Mouse (Mus musculus) midbrain, embryonic 12.5 days (tissue): ENCODE measurements around the gene Wbp4. TPM values are rescaled to one million over a fixed set of nuclear protein-coding genes. Genes with fewer than 3 reads are reported as not detected.

Source experiments
- ATAC-seq: fragments of 200-750 bp; cut with Nextera tagmentation; 2 replicates; pipeline ENCODE4 v1.8.0; 2017; ENCODE audit warnings: low read depth, moderate TSS enrichment, moderate library complexity; ENCODE audit not compliant: low FRiP score
- H3K27ac ChIP-seq: fragments of 300-500 bp; sonication (generic); replicated peaks from 2 replicates; pipeline ENCODE4 v1.5.1; 2016; ENCODE audit warnings: mild to moderate bottlenecking
- H3K27me3 ChIP-seq: fragments of 300-500 bp; sonication (generic); 2 replicates; pipeline ENCODE4 v1.6.1; 2016; ENCODE audit warnings: mild to moderate bottlenecking
- H3K36me3 ChIP-seq: fragments of 300-500 bp; sonication (generic); 2 replicates; pipeline ENCODE4 v1.6.1; 2016
- H3K4me1 ChIP-seq: fragments of 300-500 bp; sonication (generic); 2 replicates; pipeline ENCODE4 v1.6.1; 2016
- H3K4me2 ChIP-seq: fragments of 300-500 bp; sonication (generic); replicated peaks from 2 replicates; pipeline ENCODE4 v1.6.1; 2016; ENCODE audit warnings: mild to moderate bottlenecking, moderate library complexity
- H3K4me3 ChIP-seq: fragments of 300-500 bp; sonication (generic); 2 replicates; pipeline ENCODE4 v1.5.1; 2016; ENCODE audit warnings: mild to moderate bottlenecking
- H3K9ac ChIP-seq: fragments of 300-500 bp; sonication (generic); replicated peaks from 2 replicates; pipeline ENCODE4 v1.6.1; 2016; ENCODE audit warnings: mild to moderate bottlenecking, moderate library complexity
- H3K9me3 ChIP-seq: fragments of 300-500 bp; sonication (generic); 2 replicates; pipeline ENCODE4 v1.6.1; 2016; ENCODE audit warnings: mild to moderate bottlenecking
- WGBS: fragments of 180-500 bp; shearing (Covaris S2); methylation state at CpG from one replicate; pipeline ENCODE4 v1.1.7; 2016; 5-methylcytosine and 5-hydroxymethylcytosine counted together
- polyA plus RNA-seq: library from polyadenylated mRNA; unstranded; fragments of >200 nt; fragmentation: Nextera tagmentation; extraction: Ambion mirVana; gene quantifications from 2 replicates; pipeline ENCODE4 v1.2.1, GENCODE M21; 2016

The Wbp4 gene
- polyA plus RNA-seq, 1 experiment from 2014 or later, result 49.7 TPM

GRCm38 (mm10) chr14:79518123-79518522, 36.8 kb upstream of the Wbp4 start:
- no peaks in the 10 kb centered on the region for H3K9me3 ChIP-seq
- WGBS, result 79% methylated on average over 2 of the region's 2 CpGs
- no peaks in the 10 kb centered on the region for H3K4me1 ChIP-seq
- H3K27me3 ChIP-seq, result no peaks in the 10 kb centered on the region
- no peak for ATAC-seq
- H3K27ac ChIP-seq, result no peak overlapping the region
- H3K4me3 ChIP-seq, result no peak overlapping the region
- H3K9ac ChIP-seq, result no peak overlapping the region
- no peak overlapping the region for H3K4me2 ChIP-seq
- no peaks in the 10 kb centered on the region for H3K36me3 ChIP-seq

GRCm38 (mm10) chr14:79517185-79517740, 35.9 kb upstream of the Wbp4 start:
- Histone ChIP-seq H3K27ac (no peak overlapping the region), H3K4me3 (no peak overlapping the region), H3K36me3 (no peaks in the 10 kb centered on the region), H3K9me3 (no peaks in the 10 kb centered on the region), H3K4me2 (no peak overlapping the region), H3K9ac (no peak overlapping the region), H3K27me3 (no peaks in the 10 kb centered on the region), H3K4me1 (no peaks in the 10 kb centered on the region)
- WGBS, result 88% methylated on average over 8 of the region's 8 CpGs
- ATAC-seq, result no peak

GRCm38 (mm10) chr14:79516751-79517150, 35.4 kb upstream of the Wbp4 start:
- H3K9ac ChIP-seq, result no peak overlapping the region
- no peaks in the 10 kb centered on the region for H3K9me3 ChIP-seq
- H3K36me3 ChIP-seq, result no peaks in the 10 kb centered on the region
- H3K4me1 ChIP-seq, result no peaks in the 10 kb centered on the region
- WGBS, result 87% methylated on average over 2 of the region's 2 CpGs
- H3K4me2 ChIP-seq, result no peak overlapping the region
- no peaks in the 10 kb centered on the region for H3K27me3 ChIP-seq
- no peak overlapping the region for H3K27ac ChIP-seq
- no peak for ATAC-seq
- no peak overlapping the region for H3K4me3 ChIP-seq

GRCm38 (mm10) chr14:79516243-79516610, 34.9 kb upstream of the Wbp4 start:
- Histone ChIP-seq H3K36me3 (no peaks in the 10 kb centered on the region), H3K4me1 (no peaks in the 10 kb centered on the region), H3K9ac (no peak overlapping the region), H3K27ac (no peak overlapping the region), H3K4me3 (no peak overlapping the region), H3K9me3 (no peaks in the 10 kb centered on the region), H3K27me3 (no peaks in the 10 kb centered on the region), H3K4me2 (no peak overlapping the region)
- ATAC-seq, result no peak
- WGBS, result 86% methylated on average over 5 of the region's 5 CpGs

- Histone ChIP-seq H3K4me1 (no peaks in the 10 kb centered on the region), H3K9me3 (no peaks in the 10 kb centered on the region), H3K9ac (no peak overlapping the region), H3K27me3 (no peaks in the 10 kb centered on the region), H3K4me3 (no peak overlapping the region), H3K4me2 (no peak overlapping the region), H3K27ac (no peak overlapping the region), H3K36me3 (no peaks in the 10 kb centered on the region)
- ATAC-seq, result no peak
- 85% methylated on average over 8 of the region's 8 CpGs for WGBS
Measured at GRCm38 (mm10) chr14:79515511-79516242, 34.4 kb upstream of the Wbp4 start.

- no peaks in the 10 kb centered on the region for H3K36me3 ChIP-seq
- no peak overlapping the region for H3K4me2 ChIP-seq
- no peaks in the 10 kb centered on the region for H3K9me3 ChIP-seq
- H3K9ac ChIP-seq, result no peak overlapping the region
- ATAC-seq, result no peak
- WGBS, result 92% methylated on average over 8 of the region's 8 CpGs
- no peaks in the 10 kb centered on the region for H3K4me1 ChIP-seq
- no peak overlapping the region for H3K27ac ChIP-seq
- no peaks in the 10 kb centered on the region for H3K27me3 ChIP-seq
- H3K4me3 ChIP-seq, result no peak overlapping the region
Measured at GRCm38 (mm10) chr14:79515100-79515499, 33.8 kb upstream of the Wbp4 start.

- no peaks in the 10 kb centered on the region for H3K9me3 ChIP-seq
- 87% methylated on average over 2 of the region's 2 CpGs for WGBS
- no peak overlapping the region for H3K4me3 ChIP-seq
- H3K4me1 ChIP-seq, result no peaks in the 10 kb centered on the region
- H3K27ac ChIP-seq, result no peak overlapping the region
- no peak overlapping the region for H3K4me2 ChIP-seq
- no peaks in the 10 kb centered on the region for H3K36me3 ChIP-seq
- no peaks in the 10 kb centered on the region for H3K27me3 ChIP-seq
- no peak overlapping the region for H3K9ac ChIP-seq
- no peak for ATAC-seq
Measured at GRCm38 (mm10) chr14:79513951-79514350, 32.6 kb upstream of the Wbp4 start.

- H3K27ac ChIP-seq, result no peak overlapping the region
- H3K4me1 ChIP-seq, result no peaks in the 10 kb centered on the region
- H3K4me2 ChIP-seq, result no peak overlapping the region
- no peaks in the 10 kb centered on the region for H3K36me3 ChIP-seq
- H3K9me3 ChIP-seq, result no peaks in the 10 kb centered on the region
- H3K27me3 ChIP-seq, result no peaks in the 10 kb centered on the region
- H3K4me3 ChIP-seq, result no peak overlapping the region
- 88% methylated on average over 1 of the region's 1 CpGs for WGBS
- no peak overlapping the region for H3K9ac ChIP-seq
- ATAC-seq, result no peak
Measured at GRCm38 (mm10) chr14:79511521-79511920, 30.2 kb upstream of the Wbp4 start.

GRCm38 (mm10) chr14:79508662-79509305, 27.5 kb upstream of the Wbp4 start:
- H3K4me2 ChIP-seq, result no peak overlapping the region
- 83% methylated on average over 9 of the region's 9 CpGs for WGBS
- H3K9ac ChIP-seq, result no peak overlapping the region
- H3K4me1 ChIP-seq, result no peaks in the 10 kb centered on the region; the same call in 1 of the 2 replicates
- H3K9me3 ChIP-seq, result no peaks in the 10 kb centered on the region
- no peak overlapping the region for H3K27ac ChIP-seq
- H3K27me3 ChIP-seq, result no peaks in the 10 kb centered on the region
- H3K36me3 ChIP-seq, result no peaks in the 10 kb centered on the region
- ATAC-seq, result no peak
- H3K4me3 ChIP-seq, result no peak overlapping the region

- H3K27me3 ChIP-seq, result no peaks in the 10 kb centered on the region
- no peaks in the 10 kb centered on the region for H3K9me3 ChIP-seq
- no peak overlapping the region for H3K4me3 ChIP-seq
- H3K9ac ChIP-seq, result no peak overlapping the region
- H3K27ac ChIP-seq, result no peak overlapping the region
- H3K4me1 ChIP-seq, result no peaks in the 10 kb centered on the region; the same call in 1 of the 2 replicates
- H3K4me2 ChIP-seq, result no peak overlapping the region
- WGBS, result 50% methylated on average over 1 of the region's 1 CpGs
- ATAC-seq, result no peak
- no peaks in the 10 kb centered on the region for H3K36me3 ChIP-seq
Measured at GRCm38 (mm10) chr14:79507846-79508245, 26.5 kb upstream of the Wbp4 start.

GRCm38 (mm10) chr14:79506207-79506606, 24.9 kb upstream of the Wbp4 start:
- no peaks in the 10 kb centered on the region; the same call in 1 of the 2 replicates for H3K4me1 ChIP-seq
- ATAC-seq, result no peak

GRCm38 (mm10) chr14:79504246-79505006, 23.1 kb upstream of the Wbp4 start:
- Histone ChIP-seq H3K4me1 (no peaks in the 10 kb centered on the region; the same call in 1 of the 2 replicates), H3K4me2 (no peak overlapping the region), H3K27ac (no peak overlapping the region), H3K9ac (no peak overlapping the region), H3K27me3 (no peaks in the 10 kb centered on the region), H3K9me3 (no peaks in the 10 kb centered on the region), H3K36me3 (no peaks in the 10 kb centered on the region), H3K4me3 (no peak overlapping the region)
- ATAC-seq, result no peak
- WGBS, result 95% methylated on average over 7 of the region's 7 CpGs

More at GRCm38 (mm10) chr14:79506207-79506606, 24.9 kb upstream of the Wbp4 start:
- 82% methylated on average over 9 of the region's 9 CpGs for WGBS
- H3K9me3 ChIP-seq, result no peaks in the 10 kb centered on the region
- H3K27me3 ChIP-seq, result no peaks in the 10 kb centered on the region
- no peak overlapping the region for H3K4me2 ChIP-seq
- no peak overlapping the region for H3K9ac ChIP-seq
- no peaks in the 10 kb centered on the region for H3K36me3 ChIP-seq
- no peak overlapping the region for H3K4me3 ChIP-seq
- H3K27ac ChIP-seq, result no peak overlapping the region
